Mouse (Mus musculus) lung, embryonic 16.5 days (tissue): Measurements from ENCODE around the gene Clip3. TPM values are rescaled to one million over a fixed set of nuclear protein-coding genes. Genes with fewer than 3 reads are reported as not detected.

Source experiments
- ATAC-seq: fragments of 200-750 bp; cut with Nextera tagmentation; 2 replicates; pipeline ENCODE4 v1.8.0; 2017; ENCODE audit warnings: low read depth, mild to moderate bottlenecking, moderate library complexity
- H3K27ac ChIP-seq: fragments of 300-500 bp; sonication (generic); 2 replicates; pipeline ENCODE4 v1.5.1; 2014; ENCODE audit warnings: mild to moderate bottlenecking, control low read depth, low read length
- H3K27me3 ChIP-seq: fragments of 300-500 bp; sonication (generic); 2 replicates; pipeline ENCODE4 v1.6.1; 2014; ENCODE audit warnings: low read depth, low read length, mixed read lengths; ENCODE audit not compliant: control insufficient read depth, insufficient read depth
- H3K36me3 ChIP-seq: fragments of 300-500 bp; sonication (generic); 2 replicates; pipeline ENCODE4 v1.6.1; 2014; ENCODE audit warnings: low read length; ENCODE audit not compliant: control insufficient read depth, insufficient read depth
- H3K4me1 ChIP-seq: fragments of 300-500 bp; sonication (generic); replicated peaks from 2 replicates; pipeline ENCODE4 v1.6.1; 2014; ENCODE audit warnings: low read length, mixed read lengths; ENCODE audit not compliant: control insufficient read depth, insufficient read depth
- H3K4me2 ChIP-seq: fragments of 300-500 bp; sonication (generic); 2 replicates; pipeline ENCODE4 v1.6.1; 2014; ENCODE audit warnings: low read depth, low read length, control low read depth
- H3K4me3 ChIP-seq: fragments of 300-500 bp; sonication (generic); 2 replicates; pipeline ENCODE4 v1.5.1; 2014; ENCODE audit warnings: mild to moderate bottlenecking, low read length, control low read depth
- H3K9ac ChIP-seq: fragments of 300-500 bp; sonication (generic); 2 replicates; pipeline ENCODE4 v1.6.1; 2014; ENCODE audit warnings: low read length, control low read depth
- H3K9me3 ChIP-seq: fragments of 300-500 bp; sonication (generic); 2 replicates; pipeline ENCODE4 v1.6.1; 2016; ENCODE audit warnings: low read length; ENCODE audit not compliant: control insufficient read depth
- WGBS: fragments of 180-500 bp; shearing (Covaris S2); extraction: QIAGEN DNeasy Blood & Tissue Kit; methylation state at CpG from one replicate; pipeline ENCODE4 v1.1.7; 2014; 5-methylcytosine and 5-hydroxymethylcytosine counted together
- polyA plus RNA-seq: library from polyadenylated mRNA; unstranded; fragments of >200 nt; fragmentation: Nextera tagmentation; extraction: Ambion mirVana; gene quantifications from 2 replicates; pipeline ENCODE4 v1.2.1, GENCODE M21; 2015

The Clip3 gene
- polyA plus RNA-seq, 1 experiment from 2014 or later: 20.7 TPM

GRCm38 (mm10) chr7:30278911-30279310 lies 12.6 kb upstream of the Clip3 start:
- no peak overlapping the region for H3K4me3 ChIP-seq
- no peak for ATAC-seq

DNA sequence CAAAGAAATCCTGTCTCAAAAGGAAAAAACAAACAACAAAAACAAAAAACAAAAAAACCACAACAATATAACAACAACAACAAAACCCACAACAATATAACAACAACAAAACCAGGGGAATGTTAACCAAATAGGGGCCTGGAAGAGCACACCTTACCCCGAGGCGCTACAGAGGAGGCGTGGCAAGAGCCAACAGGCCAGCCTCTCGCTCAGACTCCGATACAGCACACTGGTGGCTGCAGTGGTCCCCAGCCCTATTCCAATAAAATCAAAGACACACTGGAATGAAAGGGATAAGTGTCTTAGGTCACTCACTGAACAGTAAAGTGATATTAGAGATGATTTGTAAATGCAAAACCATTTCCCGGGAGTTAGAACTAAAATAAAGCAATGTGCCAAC lies 12.0 kb upstream of the Clip3 start:
- H3K4me2 ChIP-seq: peak overlapping the region; percentile 97
- 0 out of 2 replicates have a peak, but pooled peaks have one; percentile 19 for ATAC-seq
- H3K27ac ChIP-seq: peak overlapping the region; percentile 99; the same call in 1 of the 2 replicates
- no peaks in the 10 kb centered on the region for H3K27me3 ChIP-seq
- 0% methylated on average over 6 of the region's 6 CpGs for WGBS
- H3K36me3 ChIP-seq: no peaks in the 10 kb centered on the region
- peaks cover 10% of the 10 kb centered on the region for H3K4me1 ChIP-seq
- peak overlapping the region; percentile 75 for H3K9ac ChIP-seq
- peak overlapping the region; percentile 90 for H3K4me3 ChIP-seq
- no peaks in the 10 kb centered on the region for H3K9me3 ChIP-seq

More at GRCm38 (mm10) chr7:30278911-30279310, 12.6 kb upstream of the Clip3 start:
- peaks cover 10% of the 10 kb centered on the region for H3K4me1 ChIP-seq
- no peak overlapping the region for H3K27ac ChIP-seq
- H3K36me3 ChIP-seq: no peaks in the 10 kb centered on the region
- H3K4me2 ChIP-seq: peak overlapping the region; percentile 97
- 49% methylated on average over 2 of the region's 2 CpGs for WGBS
- no peaks in the 10 kb centered on the region for H3K27me3 ChIP-seq
- H3K9ac ChIP-seq: no peak overlapping the region
- no peaks in the 10 kb centered on the region for H3K9me3 ChIP-seq

GRCm38 (mm10) chr7:30279951-30280669 lies 11.4 kb upstream of the Clip3 start, which contains the start of the genes Thap8 and Wdr62:
TSS of gene Thap8 (plus strand) at chr7:30280094.
TSS of gene Wdr62 (minus strand) at chr7:30280419.
- peak within 1 kb of the TSS; percentile 75 for H3K9ac ChIP-seq
- ATAC-seq: peak; percentile 96

GRCm38 (mm10) chr7:30280670-30281138 lies 10.8 kb upstream of the Clip3 start:
- no peaks in the 10 kb centered on the region for H3K36me3 ChIP-seq
- peaks cover 10% of the 10 kb centered on the region for H3K4me1 ChIP-seq
- ATAC-seq: peak; percentile 92
- H3K4me3 ChIP-seq: peak overlapping the region; percentile 90
- peak overlapping the region; percentile 97 for H3K4me2 ChIP-seq
- H3K9me3 ChIP-seq: no peaks in the 10 kb centered on the region
- H3K9ac ChIP-seq: peak overlapping the region; percentile 75
- WGBS: 0% methylated on average over 20 of the region's 20 CpGs
- H3K27ac ChIP-seq: peak overlapping the region; percentile 99
- H3K27me3 ChIP-seq: no peaks in the 10 kb centered on the region

More at GRCm38 (mm10) chr7:30279951-30280669, 11.4 kb upstream of the Clip3 start, which contains the start of the genes Thap8 and Wdr62:
- under 1% methylated on average over 49 of the region's 49 CpGs for WGBS
- Histone ChIP-seq H3K9me3 (no peaks in the 10 kb centered on the region), H3K27ac (peak within 1 kb of the TSS; percentile 99), H3K4me2 (peak within 1 kb of the TSS; percentile 97), H3K4me3 (peak within 1 kb of the TSS; percentile 90), H3K36me3 (no peaks in the 10 kb centered on the region), H3K4me1 (peaks cover 10% of the 10 kb centered on the region), H3K27me3 (no peaks in the 10 kb centered on the region)

DNA sequence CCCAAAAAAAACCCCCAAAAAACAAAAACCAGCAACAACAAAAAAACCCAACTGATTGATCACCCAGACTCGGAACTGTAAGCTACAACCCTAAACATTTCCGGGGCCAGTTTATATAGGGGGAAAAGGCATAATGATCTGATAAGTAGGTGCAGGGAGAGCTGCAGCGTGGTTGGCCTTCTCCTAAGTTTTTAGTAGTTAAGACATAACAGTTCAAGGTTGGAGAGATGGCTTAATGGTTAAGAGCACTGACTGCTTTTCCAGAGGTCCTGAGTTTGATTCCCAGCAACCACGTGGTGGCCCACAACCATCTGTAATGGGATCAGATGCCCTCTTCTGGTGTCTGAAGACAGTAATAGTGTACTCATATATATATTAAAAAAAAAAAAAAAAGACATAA lies 10.0 kb upstream of the Clip3 start:
- WGBS: 57% methylated on average over 4 of the region's 4 CpGs
- H3K4me3 ChIP-seq: no peak overlapping the region
- peak overlapping the region; percentile 99 for H3K27ac ChIP-seq
- no peaks in the 10 kb centered on the region for H3K36me3 ChIP-seq
- no peaks in the 10 kb centered on the region for H3K27me3 ChIP-seq
- H3K9ac ChIP-seq: no peak overlapping the region
- no peaks in the 10 kb centered on the region for H3K9me3 ChIP-seq
- ATAC-seq: no peak
- H3K4me1 ChIP-seq: peaks cover 10% of the 10 kb centered on the region
- peak overlapping the region; percentile 97; the same call in 1 of the 2 replicates for H3K4me2 ChIP-seq

DNA sequence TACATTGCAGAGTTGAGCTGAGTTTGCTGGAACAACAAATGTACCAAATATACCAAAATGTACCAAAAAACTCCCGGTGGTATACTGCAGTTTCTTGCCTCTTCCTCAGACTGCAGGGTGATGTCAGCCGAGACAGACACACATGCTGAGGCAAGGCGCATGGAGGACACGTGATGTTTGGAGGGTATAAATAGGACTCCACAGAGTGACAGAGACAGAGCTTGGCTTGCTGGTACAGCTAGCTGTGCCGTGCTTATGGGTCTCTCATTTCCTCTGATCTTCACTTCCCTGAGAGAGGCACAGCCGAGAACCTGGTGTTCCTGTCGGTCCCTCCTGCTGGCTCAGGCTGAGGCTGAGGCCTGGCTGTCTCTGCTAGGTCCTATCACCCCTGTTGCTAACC lies 8.8 kb upstream of the Clip3 start:
- no peak overlapping the region for H3K27ac ChIP-seq

DNA sequence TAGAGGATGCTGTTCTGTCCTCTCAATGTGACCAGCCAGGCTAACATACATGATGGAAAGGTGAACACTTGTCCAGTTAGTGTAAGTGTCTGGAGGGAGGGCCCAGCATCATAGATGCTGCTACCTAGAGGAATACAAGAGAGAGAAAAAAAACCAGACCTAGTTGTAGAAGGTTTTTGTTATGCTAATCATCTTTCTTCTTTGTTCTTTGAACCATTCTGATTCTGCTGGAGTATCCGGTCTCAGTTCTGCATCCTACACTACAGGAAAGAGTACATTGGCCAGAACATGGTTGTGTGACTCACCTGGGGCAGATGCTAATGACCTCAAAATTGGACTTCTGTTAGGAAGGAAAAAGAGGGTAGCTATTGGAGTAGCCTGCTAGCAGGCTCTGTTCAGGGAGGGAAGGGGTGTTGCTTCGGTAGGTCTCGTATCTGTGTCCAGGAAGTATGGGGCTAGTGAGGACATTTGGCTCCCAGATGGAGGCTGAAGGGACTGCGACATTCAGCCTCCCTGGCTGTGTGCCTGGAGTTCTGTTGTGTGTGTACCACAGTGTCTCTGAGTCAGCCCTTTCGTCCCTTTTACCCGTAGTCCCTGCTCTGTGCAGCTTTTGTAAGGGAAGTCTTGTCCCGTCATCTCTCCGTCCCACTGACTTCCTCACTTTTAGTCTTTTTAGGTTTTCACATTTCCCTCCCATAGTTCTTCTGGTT lies 4.7 kb upstream of the Clip3 start:
- ATAC-seq: peak; percentile 29
- H3K27ac ChIP-seq: no peak overlapping the region
- H3K9me3 ChIP-seq: no peaks in the 10 kb centered on the region
- no peak overlapping the region for H3K4me3 ChIP-seq
- no peak overlapping the region for H3K4me2 ChIP-seq
- no peaks in the 10 kb centered on the region; the same call in 1 of the 2 replicates for H3K4me1 ChIP-seq
- H3K36me3 ChIP-seq: no peaks in the 10 kb centered on the region
- no peaks in the 10 kb centered on the region for H3K27me3 ChIP-seq
- no peak overlapping the region for H3K9ac ChIP-seq
- 51% methylated on average over 8 of the region's 8 CpGs for WGBS

More for the DNA sequence above, 8.8 kb upstream of the Clip3 start:
- H3K4me1 ChIP-seq: peaks cover 10% of the 10 kb centered on the region
- ATAC-seq: no peak
- no peak overlapping the region for H3K4me3 ChIP-seq
- H3K4me2 ChIP-seq: no peak overlapping the region
- 71% methylated on average over 7 of the region's 7 CpGs for whole genome bisulfite sequencing
- no peaks in the 10 kb centered on the region for H3K36me3 ChIP-seq
- no peaks in the 10 kb centered on the region for H3K27me3 ChIP-seq
- H3K9me3 ChIP-seq: no peaks in the 10 kb centered on the region
- no peak overlapping the region for H3K9ac ChIP-seq

DNA sequence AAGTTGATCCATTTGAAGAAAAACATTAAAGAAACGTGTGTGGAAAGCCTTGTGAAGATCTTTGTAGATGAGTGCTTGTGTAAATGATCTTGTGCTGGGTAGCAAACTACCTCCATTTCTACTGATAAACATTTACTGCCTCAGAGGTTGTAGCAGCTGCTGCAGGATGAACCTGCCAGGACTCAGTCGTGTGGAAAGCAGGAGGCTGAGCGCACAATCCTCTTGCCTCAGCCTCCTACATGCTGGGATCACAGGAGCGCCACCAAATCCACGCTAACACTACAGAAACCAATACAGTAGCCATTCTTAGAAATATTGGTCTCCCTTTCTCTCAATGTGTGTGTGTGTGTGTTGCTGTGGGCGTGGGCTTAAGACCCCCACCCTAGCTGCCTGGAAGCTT lies 3.5 kb upstream of the Clip3 start:
- no peak for ATAC-seq
- Histone ChIP-seq H3K36me3 (no peaks in the 10 kb centered on the region), H3K4me2 (no peak overlapping the region), H3K9me3 (no peaks in the 10 kb centered on the region), H3K27ac (no peak overlapping the region), H3K4me1 (no peaks in the 10 kb centered on the region; the same call in 1 of the 2 replicates), H3K4me3 (no peak overlapping the region), H3K9ac (no peak overlapping the region), H3K27me3 (no peaks in the 10 kb centered on the region)
- 63% methylated on average over 6 of the region's 6 CpGs for WGBS
